Mouse (Mus musculus) CD4-positive helper T cell, adult 2 months (primary cell): ENCODE measurements around the gene Npas2.

Experiments
- DNase-seq: peaks from one replicate; pipeline ENCODE4 v3.0.0-alpha.2; 2012; ENCODE audit warnings: low read depth, missing footprints, low spot score

Gene Npas2

GRCm38 (mm10) chr1:39410085-39410821 is 216.7 kb downstream of the Npas2 start:
- DNase-seq: no peak
